Mouse (Mus musculus) midbrain, embryonic 11.5 days (tissue): ENCODE data around the gene Ryr3. TPM values are rescaled to one million over a fixed set of nuclear protein-coding genes. Genes with fewer than 3 reads are reported as not detected.

Source experiments
- ATAC-seq: fragments of 200-750 bp; cut with Nextera tagmentation; 2 replicates; pipeline ENCODE4 v1.8.0; 2017; ENCODE audit warnings: moderate TSS enrichment, moderate library complexity; ENCODE audit not compliant: low FRiP score
- DNase-seq: peaks from one replicate; pipeline ENCODE4 v3.0.0; 2015; ENCODE audit warnings: low spot score; ENCODE audit errors: missing footprints
- H3K27ac ChIP-seq: fragments of 300-500 bp; sonication (generic); 2 replicates; pipeline ENCODE4 v1.5.1; 2014; ENCODE audit warnings: low read depth, low read length
- H3K27me3 ChIP-seq: fragments of 300-500 bp; sonication (generic); 2 replicates; pipeline ENCODE4 v1.6.1; 2014; ENCODE audit warnings: mild to moderate bottlenecking, low read length, moderate library complexity, mixed read lengths; ENCODE audit not compliant: control insufficient read depth, insufficient read depth
- H3K36me3 ChIP-seq: fragments of 300-500 bp; sonication (generic); 2 replicates; pipeline ENCODE4 v1.6.1; 2014; ENCODE audit warnings: mild to moderate bottlenecking, low read length, moderate library complexity, mixed read lengths; ENCODE audit not compliant: control insufficient read depth, insufficient read depth
- H3K4me1 ChIP-seq: fragments of 300-500 bp; sonication (generic); 2 replicates; pipeline ENCODE4 v1.6.1; 2014; ENCODE audit warnings: low read length; ENCODE audit not compliant: control insufficient read depth, insufficient read depth
- H3K4me2 ChIP-seq: fragments of 300-500 bp; sonication (generic); 2 replicates; pipeline ENCODE4 v1.6.1; 2014; ENCODE audit warnings: mild to moderate bottlenecking, moderate library complexity
- H3K4me3 ChIP-seq: fragments of 300-500 bp; sonication (generic); 2 replicates; pipeline ENCODE4 v1.5.1; 2014; ENCODE audit warnings: low read depth, low read length
- H3K9ac ChIP-seq: fragments of 300-500 bp; sonication (generic); 2 replicates; pipeline ENCODE4 v1.6.1; 2014; ENCODE audit warnings: low read length
- H3K9me3 ChIP-seq: fragments of 300-500 bp; sonication (generic); 2 replicates; pipeline ENCODE4 v1.6.1; 2016; ENCODE audit warnings: low read length; ENCODE audit not compliant: control insufficient read depth
- WGBS: fragments of 180-500 bp; shearing (Covaris S2); extraction: QIAGEN DNeasy Blood & Tissue Kit; methylation state at CpG from one replicate; pipeline ENCODE4 v1.1.7; 2014; 5-methylcytosine and 5-hydroxymethylcytosine counted together
- polyA plus RNA-seq: library from polyadenylated mRNA; unstranded; fragments of >200 nt; fragmentation: Nextera tagmentation; extraction: Ambion mirVana; gene quantifications from 2 replicates; pipeline ENCODE4 v1.2.1, GENCODE M21; 2014

Ryr3 gene
- polyA plus RNA-seq, 1 experiment from 2014 or later = 1.4 TPM

DNA sequence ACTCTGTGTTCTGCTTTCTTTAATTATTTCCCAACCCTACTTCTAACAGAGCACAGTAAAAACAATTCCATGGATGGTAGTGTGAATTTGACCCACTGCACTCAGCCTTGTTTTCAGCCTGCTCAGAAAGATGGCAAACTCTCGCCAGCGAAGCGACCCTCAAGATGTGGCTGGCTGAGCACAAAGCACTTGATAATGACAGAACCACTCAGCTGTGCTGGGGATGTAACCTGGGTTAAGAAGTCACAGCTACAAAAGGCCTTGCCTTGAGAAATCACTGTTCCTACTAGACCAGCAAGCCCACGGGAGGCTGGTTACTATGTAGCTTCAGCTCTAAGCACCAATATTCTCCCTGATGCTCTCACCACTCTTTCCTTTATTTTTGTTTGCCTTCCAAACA, 140.5 kb downstream of the Ryr3 start:
- H3K36me3 ChIP-seq = no peaks in the 10 kb centered on the region
- no peak overlapping the region for H3K27ac ChIP-seq
- WGBS = 68% methylated on average over 4 of the region's 4 CpGs

DNA sequence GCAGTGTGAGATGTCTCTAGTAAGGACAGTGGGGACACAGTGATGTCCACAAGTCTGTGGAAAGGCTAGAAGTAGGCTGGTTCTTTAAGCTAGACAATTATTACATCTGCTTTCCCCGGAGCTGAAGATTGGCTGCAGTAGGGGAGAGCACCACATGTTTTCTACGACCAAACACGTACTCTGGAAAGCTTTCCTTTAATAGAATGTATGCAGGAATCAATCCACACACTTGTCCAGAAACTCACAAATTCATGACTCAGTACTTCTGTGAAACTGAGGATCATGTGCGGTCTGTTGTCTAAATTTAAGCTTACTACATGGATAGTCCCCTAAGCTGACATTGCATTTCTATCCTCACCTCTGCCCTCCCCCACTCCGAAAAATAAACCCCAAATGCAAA, 157.5 kb downstream of the Ryr3 start:
- no peak overlapping the region for H3K9ac ChIP-seq
- DNase-seq (no peak), ATAC-seq (no peak)
- no peaks in the 10 kb centered on the region for H3K4me1 ChIP-seq
- H3K9me3 ChIP-seq = no peaks in the 10 kb centered on the region
- no peak overlapping the region for H3K4me2 ChIP-seq
- no peaks in the 10 kb centered on the region for H3K36me3 ChIP-seq
- no peaks in the 10 kb centered on the region for H3K27me3 ChIP-seq
- no peak overlapping the region for H3K4me3 ChIP-seq
- H3K27ac ChIP-seq = no peak overlapping the region
- 90% methylated on average over 5 of the region's 5 CpGs for WGBS

More for the DNA sequence above, 140.5 kb downstream of the Ryr3 start:
- no peak overlapping the region for H3K4me2 ChIP-seq
- no peak overlapping the region for H3K4me3 ChIP-seq
- no peak overlapping the region for H3K9ac ChIP-seq
- H3K4me1 ChIP-seq = no peaks in the 10 kb centered on the region
- DNase-seq (no peak), ATAC-seq (no peak)
- H3K27me3 ChIP-seq = no peaks in the 10 kb centered on the region
- H3K9me3 ChIP-seq = no peaks in the 10 kb centered on the region

- DNase-seq (no peak), ATAC-seq (no peak)
- WGBS = 80% methylated on average over 5 of the region's 5 CpGs
- Histone ChIP-seq H3K9ac (no peak overlapping the region), H3K4me1 (no peaks in the 10 kb centered on the region), H3K9me3 (no peaks in the 10 kb centered on the region), H3K27ac (no peak overlapping the region), H3K27me3 (no peaks in the 10 kb centered on the region), H3K4me3 (no peak overlapping the region), H3K36me3 (no peaks in the 10 kb centered on the region), H3K4me2 (no peak overlapping the region)
Observed at GRCm38 (mm10) chr2:113058914-113059313, 158.0 kb downstream of the Ryr3 start.

GRCm38 (mm10) chr2:113058116-113058515, 158.8 kb downstream of the Ryr3 start:
- ATAC-seq (no peak), DNase-seq (no peak)
- no peak overlapping the region for H3K9ac ChIP-seq
- no peak overlapping the region for H3K4me3 ChIP-seq
- no peaks in the 10 kb centered on the region for H3K36me3 ChIP-seq
- H3K4me2 ChIP-seq = no peak overlapping the region
- no peaks in the 10 kb centered on the region for H3K9me3 ChIP-seq
- WGBS = 82% methylated on average over 3 of the region's 3 CpGs
- H3K27me3 ChIP-seq = no peaks in the 10 kb centered on the region
- no peaks in the 10 kb centered on the region for H3K4me1 ChIP-seq
- no peak overlapping the region for H3K27ac ChIP-seq

- no peak for DNase-seq
- no peaks in the 10 kb centered on the region for H3K9me3 ChIP-seq
- H3K4me3 ChIP-seq = no peak overlapping the region
- no peaks in the 10 kb centered on the region for H3K27me3 ChIP-seq
- no peaks in the 10 kb centered on the region for H3K4me1 ChIP-seq
- H3K27ac ChIP-seq = no peak overlapping the region
- WGBS = 90% methylated on average over 2 of the region's 2 CpGs
- no peak for ATAC-seq
- H3K4me2 ChIP-seq = no peak overlapping the region
- H3K9ac ChIP-seq = no peak overlapping the region
- H3K36me3 ChIP-seq = no peaks in the 10 kb centered on the region
Observed at GRCm38 (mm10) chr2:113055591-113055990, 161.3 kb downstream of the Ryr3 start.

- whole genome bisulfite sequencing = 65% methylated on average over 1 of the region's 1 CpGs
- Histone ChIP-seq H3K9me3 (no peaks in the 10 kb centered on the region), H3K27ac (no peak overlapping the region), H3K4me3 (no peak overlapping the region), H3K4me2 (no peak overlapping the region), H3K36me3 (no peaks in the 10 kb centered on the region), H3K27me3 (no peaks in the 10 kb centered on the region), H3K4me1 (no peaks in the 10 kb centered on the region), H3K9ac (no peak overlapping the region)
- DNase-seq (no peak), ATAC-seq (no peak)
Observed at GRCm38 (mm10) chr2:113049831-113050230, 167.1 kb downstream of the Ryr3 start.

DNA sequence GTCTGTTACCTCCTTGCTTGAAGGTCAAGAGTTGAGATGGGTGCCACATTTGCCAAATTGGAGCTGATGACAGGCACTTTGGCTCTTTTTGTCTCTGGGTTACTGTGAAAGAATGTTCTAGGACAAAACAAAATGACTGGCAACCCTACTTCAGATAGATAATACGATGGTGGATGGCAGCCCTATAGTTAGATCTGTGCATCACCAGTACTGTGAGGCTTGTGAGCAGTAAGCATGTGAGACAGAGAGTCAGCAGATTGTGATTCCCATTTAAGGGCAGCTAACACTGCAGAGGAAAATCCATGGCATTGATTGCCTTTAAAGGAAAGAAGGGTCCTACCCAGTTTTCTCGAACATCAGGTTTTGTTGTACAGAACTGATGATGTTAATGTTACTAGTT, 180.3 kb downstream of the Ryr3 start:
- Histone ChIP-seq H3K27me3 (no peaks in the 10 kb centered on the region), H3K9ac (no peak overlapping the region), H3K9me3 (no peaks in the 10 kb centered on the region), H3K36me3 (no peaks in the 10 kb centered on the region), H3K27ac (no peak overlapping the region), H3K4me2 (no peak overlapping the region), H3K4me1 (no peaks in the 10 kb centered on the region), H3K4me3 (no peak overlapping the region)
- DNase-seq (no peak), ATAC-seq (no peak)
- WGBS = 88% methylated on average over 2 of the region's 2 CpGs

- H3K4me1 ChIP-seq = no peaks in the 10 kb centered on the region
- no peak overlapping the region for H3K9ac ChIP-seq
- no peaks in the 10 kb centered on the region for H3K9me3 ChIP-seq
- H3K4me2 ChIP-seq = no peak overlapping the region
- H3K4me3 ChIP-seq = no peak overlapping the region
- WGBS = 88% methylated on average over 5 of the region's 5 CpGs
- no peak overlapping the region for H3K27ac ChIP-seq
- ATAC-seq = peak; percentile 52; the same call in 1 of the 2 replicates
- DNase-seq = no peak
- no peaks in the 10 kb centered on the region for H3K36me3 ChIP-seq
- no peaks in the 10 kb centered on the region for H3K27me3 ChIP-seq
Observed at GRCm38 (mm10) chr2:113030689-113031088, 186.2 kb downstream of the Ryr3 start.

GRCm38 (mm10) chr2:113019896-113020295, 197.0 kb downstream of the Ryr3 start:
- ATAC-seq = no peak
- no peaks in the 10 kb centered on the region for H3K9me3 ChIP-seq
- 77% methylated on average over 7 of the region's 7 CpGs for whole genome bisulfite sequencing
- no peak for DNase-seq
- H3K9ac ChIP-seq = no peak overlapping the region
- H3K36me3 ChIP-seq = no peaks in the 10 kb centered on the region
- no peak overlapping the region for H3K4me2 ChIP-seq
- H3K27ac ChIP-seq = no peak overlapping the region
- H3K4me1 ChIP-seq = no peaks in the 10 kb centered on the region
- no peaks in the 10 kb centered on the region for H3K27me3 ChIP-seq
- H3K4me3 ChIP-seq = no peak overlapping the region

GRCm38 (mm10) chr2:113018278-113018677, 198.6 kb downstream of the Ryr3 start:
- Histone ChIP-seq H3K27ac (no peak overlapping the region), H3K27me3 (no peaks in the 10 kb centered on the region), H3K4me3 (no peak overlapping the region), H3K36me3 (no peaks in the 10 kb centered on the region), H3K9ac (no peak overlapping the region), H3K9me3 (no peaks in the 10 kb centered on the region), H3K4me2 (no peak overlapping the region), H3K4me1 (no peaks in the 10 kb centered on the region)
- no peak for DNase-seq
- WGBS = 72% methylated on average over 1 of the region's 1 CpGs
- ATAC-seq = no peak
